Mouse (Mus musculus) cerebellum, postnatal 10 days (tissue): ENCODE measurements around the gene Mcm3.

Experiments
- DNase-seq, 2 experiments: peaks; one replicate each; pipeline ENCODE4 v3.0.0; 2021; ENCODE audit warnings: mixed read lengths in 2 of 2

Mcm3 gene

GRCm38 (mm10) chr1:20819771-20820605 is at the start of gene Mcm3:
Gene Mcm3, minus strand, starts transcription at chr1:20820312.
- DNase-seq, result peak; percentile 92 to 94

- DNase-seq, result no peak
Observed at GRCm38 (mm10) chr1:20868036-20868435, 47.9 kb upstream of the Mcm3 start.

GRCm38 (mm10) chr1:20867241-20867902 is 47.3 kb upstream of the Mcm3 start:
- DNase-seq, result peak; percentile 52 to 59

- DNase-seq, result no peak
Observed at GRCm38 (mm10) chr1:20863452-20864172, 43.5 kb upstream of the Mcm3 start.

GRCm38 (mm10) chr1:20861865-20862264 is 41.8 kb upstream of the Mcm3 start:
- no peak for DNase-seq

- peak in 1 of 2 experiments; percentile 41 for DNase-seq
Observed at GRCm38 (mm10) chr1:20860775-20861174, 40.7 kb upstream of the Mcm3 start.

- no peak for DNase-seq
Observed at GRCm38 (mm10) chr1:20856924-20857902, 37.1 kb upstream of the Mcm3 start.

GRCm38 (mm10) chr1:20839911-20840310 is 19.8 kb upstream of the Mcm3 start:
- peak; percentile 91 to 92 for DNase-seq

GRCm38 (mm10) chr1:20836551-20837125 is 16.5 kb upstream of the Mcm3 start:
- DNase-seq, result no peak

- DNase-seq, result no peak
Observed at GRCm38 (mm10) chr1:20833141-20833511, 13.0 kb upstream of the Mcm3 start.

GRCm38 (mm10) chr1:20832473-20833140 is 12.5 kb upstream of the Mcm3 start:
- peak in 1 of 2 experiments; percentile 6 for DNase-seq

- no peak for DNase-seq
Observed at GRCm38 (mm10) chr1:20830546-20830945, 10.4 kb upstream of the Mcm3 start.

- DNase-seq, result no peak
Observed at GRCm38 (mm10) chr1:20828061-20828460, 7.9 kb upstream of the Mcm3 start.

- no peak for DNase-seq
Observed at GRCm38 (mm10) chr1:20825036-20825435, 4.9 kb upstream of the Mcm3 start.

- no peak for DNase-seq
Observed at GRCm38 (mm10) chr1:20823906-20824305, 3.8 kb upstream of the Mcm3 start.

- no peak for DNase-seq
Observed at GRCm38 (mm10) chr1:20823471-20823870, 3.4 kb upstream of the Mcm3 start.

GRCm38 (mm10) chr1:20820959-20821358 is 847 bp upstream of the Mcm3 start:
- DNase-seq, result no peak

- no peak for DNase-seq
Observed at GRCm38 (mm10) chr1:20817596-20817995, 2.5 kb downstream of the Mcm3 start.

- DNase-seq, result no peak
Observed at GRCm38 (mm10) chr1:20817172-20817571, 2.9 kb downstream of the Mcm3 start.

GRCm38 (mm10) chr1:20814521-20814920 is 5.6 kb downstream of the Mcm3 start:
- DNase-seq, result no peak

GRCm38 (mm10) chr1:20804526-20804925 is 15.6 kb downstream of the Mcm3 start:
- no peak for DNase-seq
